ENCODE assay signal across 19 mouse cellular contexts in the genomic region with DNA sequence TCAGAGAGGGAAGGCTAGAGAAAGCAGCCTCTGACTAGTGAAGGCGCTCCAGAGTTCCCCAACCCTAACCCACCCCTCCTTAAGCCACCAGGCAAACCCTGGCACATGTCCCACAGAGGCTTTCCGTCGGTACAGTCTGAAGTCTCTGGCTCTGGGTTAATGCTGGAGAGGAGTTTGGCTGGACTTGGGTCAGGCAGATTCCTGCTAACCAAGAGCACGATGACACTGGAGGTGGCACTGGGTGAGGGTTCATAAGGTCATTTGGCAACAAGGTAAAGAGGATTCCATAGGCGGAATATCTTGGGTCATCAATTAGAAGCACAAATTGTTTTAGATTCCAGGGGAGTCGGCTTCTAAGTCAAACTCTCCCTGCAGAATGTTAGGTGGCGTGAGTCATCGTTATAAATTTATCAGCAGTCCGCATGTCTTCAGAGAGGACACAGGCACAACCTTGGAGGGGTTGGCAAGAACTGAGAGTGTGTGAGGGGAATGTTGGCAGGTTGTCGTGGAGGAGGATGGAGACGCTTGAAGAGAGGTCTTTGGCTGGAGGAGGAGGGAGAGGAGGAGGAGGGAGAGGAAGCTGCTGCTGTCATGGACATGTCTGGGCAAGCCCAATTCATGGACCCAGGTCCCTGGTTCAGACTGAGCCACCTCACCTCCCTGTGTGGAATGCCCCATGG.
DNase-seq lines count a peak whose midpoint lies in the region; ATAC-seq and TF ChIP-seq lines count a peak whose summit lies in the region.
"Had no signal": no experiment of that assay in that cellular context is flagged by ENCODE, and none has a peak within 500 bp of the region (broad histone marks: within the 10 kb centered on the region; RNA-seq: fewer than 3 reads in every experiment).

No protein-coding gene starts in this region.

- no peak for ATAC-seq in heart, embryonic 12.5 days (ENCODE audit: insufficient number of reproducible peaks, low FRiP score)
- ATAC-seq: CD4-positive, CD25-positive, alpha-beta regulatory T cell, adult 4 months; forebrain, postnatal 0 days had no signal

- DNase-seq in heart, adult 18-20 months = peak; percentile 23 to 48
- DNase-seq in 3T3-L1 (ENCODE audit: low read depth, low spot score) (peak; percentile 30), ZHBTc4 (ENCODE audit: low read depth, low spot score) (peak; percentile 28)
- DNase-seq in lung, postnatal 10 days = no peak
- DNase-seq in spleen, adult 18-20 months = no peak
- DNase-seq in limb, embryonic 10.5 days (ENCODE audit: low spot score) = no peak
- DNase-seq: forebrain, postnatal 0 days; liver; lung, adult 2 months; lung, postnatal 4 days; right cerebral cortex, postnatal 25 days; thymus, postnatal 36 days had no signal

- H3K4me3 ChIP-seq in heart, embryonic 12.5 days = no peak overlapping the region
- no peak overlapping the region for H3K4me3 ChIP-seq in embryonic fibroblast, embryonic 13.5 days (ENCODE audit: insufficient read depth, low read length)
- H3K4me3 ChIP-seq in limb, embryonic 10.5 days = no peak overlapping the region
- H3K4me3 ChIP-seq: embryonic facial prominence, embryonic 12.5 days; midbrain, embryonic 12.5 days; myocyte; neural tube, embryonic 15.5 days had no signal

- H3K27ac ChIP-seq in heart, embryonic 12.5 days (ENCODE audit: poor library complexity, severe bottlenecking) = no peak overlapping the region
- H3K27ac ChIP-seq in embryonic fibroblast, embryonic 13.5 days (ENCODE audit: insufficient read depth, low read length) = peak overlapping the region; percentile 78
- H3K27ac ChIP-seq in limb, embryonic 10.5 days = no peak overlapping the region
- H3K27ac ChIP-seq: embryonic facial prominence, embryonic 12.5 days; midbrain, embryonic 12.5 days; neural tube, embryonic 15.5 days had no signal

- no peak overlapping the region for H3K9ac ChIP-seq in heart, embryonic 12.5 days
- H3K9ac ChIP-seq: embryonic facial prominence, embryonic 12.5 days; forebrain, postnatal 0 days; midbrain, embryonic 12.5 days; neural tube, embryonic 15.5 days had no signal

- 69% methylated on average over 11 of the region's 11 CpGs for WGBS in heart, embryonic 12.5 days
- 83% methylated on average over 11 of the region's 11 CpGs for WGBS in limb, embryonic 10.5 days

- H3K9me3 ChIP-seq in heart, embryonic 12.5 days (replicated peaks) = 0 out of 2 replicates have a peak, but pooled peaks cover 3% of the 10 kb centered on the region
- no peaks in the 10 kb centered on the region for H3K9me3 ChIP-seq in limb, embryonic 10.5 days (replicated peaks)
- H3K9me3 ChIP-seq: embryonic facial prominence, embryonic 12.5 days; midbrain, embryonic 12.5 days; neural tube, embryonic 15.5 days had no signal

- peaks cover 19% of the 10 kb centered on the region; the same call in 1 of the 2 replicates for H3K4me1 ChIP-seq in heart, embryonic 12.5 days (replicated peaks)
- peaks cover 9% of the 10 kb centered on the region for H3K4me1 ChIP-seq in embryonic fibroblast, embryonic 13.5 days (ENCODE audit: control insufficient read depth, insufficient read depth, low read length)
- H3K4me1 ChIP-seq in limb, embryonic 10.5 days = peaks cover 8% of the 10 kb centered on the region; the same call in 1 of the 2 replicates
- H3K4me1 ChIP-seq: midbrain, embryonic 12.5 days; neural tube, embryonic 15.5 days had no signal

- H3K36me3 ChIP-seq in heart, embryonic 12.5 days = no peaks in the 10 kb centered on the region
- H3K36me3 ChIP-seq in limb, embryonic 10.5 days = no peaks in the 10 kb centered on the region
- H3K36me3 ChIP-seq: embryonic facial prominence, embryonic 12.5 days; midbrain, embryonic 12.5 days; neural tube, embryonic 15.5 days had no signal

- TF ChIP-seq CTCF in embryonic fibroblast, embryonic 13.5 days (IDR thresholded peaks at IDR 0.05; ENCODE audit: borderline replicate concordance, insufficient read depth, low read length) = no peak

- no peaks in the 10 kb centered on the region for H3K27me3 ChIP-seq in heart, embryonic 12.5 days (replicated peaks)
- H3K27me3 ChIP-seq in limb, embryonic 10.5 days (ENCODE audit: low read depth, poor library complexity, severe bottlenecking) = no peaks in the 10 kb centered on the region
- H3K27me3 ChIP-seq: embryonic facial prominence, embryonic 12.5 days; midbrain, embryonic 12.5 days; neural tube, embryonic 15.5 days had no signal

- H3K4me2 ChIP-seq in heart, embryonic 12.5 days = no peak overlapping the region
- H3K4me2 ChIP-seq: embryonic facial prominence, embryonic 12.5 days; midbrain, embryonic 12.5 days; neural tube, embryonic 15.5 days had no signal

- TF ChIP-seq POLR2A in embryonic fibroblast, embryonic 13.5 days (IDR thresholded peaks at IDR 0.05; ENCODE audit: low read depth, low read length) = peak; percentile 22; the same call in 1 of the 2 replicates

Comparison
In these comparisons a context has a peak if more than half of its experiments do, and no peak if none do; other contexts are left out.
1. DNase-seq: peak in heart, adult 18-20 months (2 of 2), 3T3-L1 (single experiment) and ZHBTc4 (single experiment); none in lung, postnatal 10 days (single experiment), spleen, adult 18-20 months (0 of 2) and limb, embryonic 10.5 days (single experiment).